Mouse (Mus musculus) hindbrain, embryonic 16.5 days (tissue): ENCODE results near the gene Serpina1c. TPM values are rescaled to one million over a fixed set of nuclear protein-coding genes. Genes with fewer than 3 reads are reported as not detected.
"Not testable (repeated sequence)": the region's sequence is repeated elsewhere in the genome, so short reads cannot be mapped to it uniquely, and the experiment has no call there.

Source experiments
- ATAC-seq: fragments of 200-750 bp; cut with Nextera tagmentation; 2 replicates; pipeline ENCODE4 v1.8.0; 2017; ENCODE audit warnings: moderate TSS enrichment, moderate library complexity
- H3K27ac ChIP-seq: fragments of 300-500 bp; sonication (generic); 2 replicates; pipeline ENCODE4 v1.5.1; 2014; ENCODE audit warnings: low read depth, mild to moderate bottlenecking, control low read depth, low read length, moderate library complexity
- H3K27me3 ChIP-seq: fragments of 300-500 bp; sonication (generic); replicated peaks from 2 replicates; pipeline ENCODE4 v1.6.1; 2014; ENCODE audit warnings: low read length; ENCODE audit not compliant: control insufficient read depth, insufficient read depth
- H3K36me3 ChIP-seq: fragments of 300-500 bp; sonication (generic); 2 replicates; pipeline ENCODE4 v1.6.1; 2014; ENCODE audit warnings: mild to moderate bottlenecking, low read length, moderate library complexity, mixed read lengths; ENCODE audit not compliant: control insufficient read depth, insufficient read depth
- H3K4me1 ChIP-seq: fragments of 300-500 bp; sonication (generic); 2 replicates; pipeline ENCODE4 v1.6.1; 2014; ENCODE audit warnings: low read depth, low read length; ENCODE audit not compliant: control insufficient read depth, insufficient read depth
- H3K4me2 ChIP-seq: fragments of 300-500 bp; sonication (generic); 2 replicates; pipeline ENCODE4 v1.6.1; 2014; ENCODE audit warnings: mild to moderate bottlenecking, low read length, control low read depth, moderate library complexity
- H3K4me3 ChIP-seq: fragments of 300-500 bp; sonication (generic); 2 replicates; pipeline ENCODE4 v1.5.1; 2014; ENCODE audit warnings: mild to moderate bottlenecking, low read length, control low read depth, moderate library complexity
- H3K9ac ChIP-seq: fragments of 300-500 bp; sonication (generic); 2 replicates; pipeline ENCODE4 v1.6.1; 2014; ENCODE audit warnings: low read depth, mild to moderate bottlenecking, control low read depth, low read length, moderate library complexity
- H3K9me3 ChIP-seq: fragments of 300-500 bp; sonication (generic); 2 replicates; pipeline ENCODE4 v1.6.1; 2014; ENCODE audit warnings: mild to moderate bottlenecking, low read length, moderate library complexity; ENCODE audit not compliant: control insufficient read depth
- WGBS: fragments of 180-500 bp; shearing (Covaris S2); extraction: QIAGEN DNeasy Blood & Tissue Kit; methylation state at CpG from one replicate; pipeline ENCODE4 v1.1.7; 2014; 5-methylcytosine and 5-hydroxymethylcytosine counted together
- polyA plus RNA-seq: library from polyadenylated mRNA; unstranded; fragments of >200 nt; fragmentation: Nextera tagmentation; extraction: Ambion mirVana; gene quantifications from 2 replicates; pipeline ENCODE4 v1.2.1, GENCODE M21; 2015

The Serpina1c gene
- polyA plus RNA-seq, 1 experiment from 2014 or later, result not detected

- H3K27ac ChIP-seq, H3K4me1 ChIP-seq, H3K4me2 ChIP-seq, H3K4me3 ChIP-seq, ATAC-seq, H3K36me3 ChIP-seq, H3K9ac ChIP-seq, H3K27me3 ChIP-seq, H3K9me3 ChIP-seq: not testable (repeated sequence)
- 88% methylated on average over 3 of the region's 4 CpGs for WGBS
Measured at GRCm38 (mm10) chr12:103860571-103860970, 44.1 kb downstream of the Serpina1c start.

GRCm38 (mm10) chr12:103859584-103859983 is 45.1 kb downstream of the Serpina1c start:
- H3K9ac ChIP-seq, ATAC-seq, H3K4me1 ChIP-seq, H3K4me2 ChIP-seq, H3K9me3 ChIP-seq, H3K36me3 ChIP-seq, H3K4me3 ChIP-seq, H3K27me3 ChIP-seq, H3K27ac ChIP-seq: not testable (repeated sequence)
- WGBS, result 73% methylated on average over 3 of the region's 3 CpGs

- ATAC-seq, H3K4me2 ChIP-seq, H3K9ac ChIP-seq, H3K9me3 ChIP-seq, H3K36me3 ChIP-seq, H3K27me3 ChIP-seq, H3K27ac ChIP-seq, H3K4me1 ChIP-seq, H3K4me3 ChIP-seq: not testable (repeated sequence)
- WGBS, result 75% methylated on average over 2 of the region's 2 CpGs
Measured at GRCm38 (mm10) chr12:103853032-103853431, 51.7 kb downstream of the Serpina1c start.

Other genes with a start within 250 kb of the Serpina1c start
- gene Serpina6, start 247.7 kb downstream of the Serpina1c start, polyA plus RNA-seq, result not detected in 2 replicates
- 0.10 TPM in 1 of 2 replicates, not detected in the other for gene Serpina16, start 228.7 kb downstream of the Serpina1c start, polyA plus RNA-seq
- not detected in 2 replicates for gene Serpina1f, start 209.4 kb downstream of the Serpina1c start, polyA plus RNA-seq
- gene Serpina1d, start 131.3 kb downstream of the Serpina1c start, polyA plus RNA-seq, result not detected in 2 replicates
- gene Serpina1b, start 74.5 kb downstream of the Serpina1c start, polyA plus RNA-seq, result not detected in 2 replicates
- not detected in 2 replicates for gene Serpina1a, start 41.3 kb downstream of the Serpina1c start, polyA plus RNA-seq
- gene Serpina1e, start 54.1 kb upstream of the Serpina1c start, polyA plus RNA-seq, result not detected in 2 replicates
- not detected in 2 replicates for gene Serpina11, start 85.1 kb upstream of the Serpina1c start, polyA plus RNA-seq
- gene Serpina9, start 108.9 kb upstream of the Serpina1c start, polyA plus RNA-seq, result 0.09 and 0.27 TPM in 2 replicates
- not detected in 2 replicates for gene Serpina12, start 139.6 kb upstream of the Serpina1c start, polyA plus RNA-seq
- gene Serpina5, start 196.2 kb upstream of the Serpina1c start, polyA plus RNA-seq, result not detected in 2 replicates
- not detected in 2 replicates for gene Serpina3a, start 207.8 kb upstream of the Serpina1c start, polyA plus RNA-seq
- gene Serpina3b, start 223.1 kb upstream of the Serpina1c start, polyA plus RNA-seq, result not detected in 2 replicates
- gene Serpina3c, start 249.0 kb upstream of the Serpina1c start, polyA plus RNA-seq, result not detected in 2 replicates